Mouse (Mus musculus) neural tube, embryonic 15.5 days (tissue): ENCODE results near the gene Ptma. TPM values are rescaled to one million over a fixed set of nuclear protein-coding genes. Genes with fewer than 3 reads are reported as not detected.
"Not testable (repeated sequence)": the region's sequence is repeated elsewhere in the genome, so short reads cannot be mapped to it uniquely, and the experiment has no call there.

ENCODE experiments used
- ATAC-seq: fragments of 200-750 bp; cut with Nextera tagmentation; 2 replicates; pipeline ENCODE4 v1.8.0; 2017; ENCODE audit warnings: mild to moderate bottlenecking, moderate TSS enrichment, moderate library complexity; ENCODE audit not compliant: low FRiP score
- H3K27ac ChIP-seq: fragments of 300-500 bp; sonication (generic); replicated peaks from 2 replicates; pipeline ENCODE4 v1.5.1; 2015; ENCODE audit warnings: mild to moderate bottlenecking, inconsistent platforms
- H3K27me3 ChIP-seq: fragments of 300-500 bp; sonication (generic); replicated peaks from 2 replicates; pipeline ENCODE4 v1.6.1; 2015; ENCODE audit warnings: inconsistent platforms
- H3K36me3 ChIP-seq: fragments of 300-500 bp; sonication (generic); 2 replicates; pipeline ENCODE4 v1.6.1; 2015; ENCODE audit warnings: inconsistent platforms
- H3K4me1 ChIP-seq: fragments of 300-500 bp; sonication (generic); 2 replicates; pipeline ENCODE4 v1.6.1; 2015; ENCODE audit warnings: inconsistent platforms
- H3K4me2 ChIP-seq: fragments of 300-500 bp; sonication (generic); 2 replicates; pipeline ENCODE4 v1.6.1; 2015; ENCODE audit warnings: inconsistent platforms, mild to moderate bottlenecking, moderate library complexity
- H3K4me3 ChIP-seq: fragments of 300-500 bp; sonication (generic); replicated peaks from 2 replicates; pipeline ENCODE4 v1.5.1; 2015; ENCODE audit warnings: mild to moderate bottlenecking, inconsistent platforms
- H3K9ac ChIP-seq: fragments of 300-500 bp; sonication (generic); replicated peaks from 2 replicates; pipeline ENCODE4 v1.6.1; 2015; ENCODE audit warnings: mild to moderate bottlenecking, inconsistent platforms
- H3K9me3 ChIP-seq: fragments of 300-500 bp; sonication (generic); replicated peaks from 2 replicates; pipeline ENCODE4 v1.6.1; 2016; ENCODE audit warnings: inconsistent platforms
- WGBS: fragments of 180-500 bp; shearing (Covaris S2); methylation state at CpG from one replicate; pipeline ENCODE4 v1.1.7; 2015; ENCODE audit warnings: mixed read lengths; 5-methylcytosine and 5-hydroxymethylcytosine counted together
- polyA plus RNA-seq: library from polyadenylated mRNA; unstranded; fragments of >200 nt; fragmentation: Nextera tagmentation; extraction: Ambion mirVana; gene quantifications from 2 replicates; pipeline ENCODE4 v1.2.1, GENCODE M21; 2015

The Ptma gene
- polyA plus RNA-seq = 1,254 and 1,565 TPM in 2 replicates

DNA sequence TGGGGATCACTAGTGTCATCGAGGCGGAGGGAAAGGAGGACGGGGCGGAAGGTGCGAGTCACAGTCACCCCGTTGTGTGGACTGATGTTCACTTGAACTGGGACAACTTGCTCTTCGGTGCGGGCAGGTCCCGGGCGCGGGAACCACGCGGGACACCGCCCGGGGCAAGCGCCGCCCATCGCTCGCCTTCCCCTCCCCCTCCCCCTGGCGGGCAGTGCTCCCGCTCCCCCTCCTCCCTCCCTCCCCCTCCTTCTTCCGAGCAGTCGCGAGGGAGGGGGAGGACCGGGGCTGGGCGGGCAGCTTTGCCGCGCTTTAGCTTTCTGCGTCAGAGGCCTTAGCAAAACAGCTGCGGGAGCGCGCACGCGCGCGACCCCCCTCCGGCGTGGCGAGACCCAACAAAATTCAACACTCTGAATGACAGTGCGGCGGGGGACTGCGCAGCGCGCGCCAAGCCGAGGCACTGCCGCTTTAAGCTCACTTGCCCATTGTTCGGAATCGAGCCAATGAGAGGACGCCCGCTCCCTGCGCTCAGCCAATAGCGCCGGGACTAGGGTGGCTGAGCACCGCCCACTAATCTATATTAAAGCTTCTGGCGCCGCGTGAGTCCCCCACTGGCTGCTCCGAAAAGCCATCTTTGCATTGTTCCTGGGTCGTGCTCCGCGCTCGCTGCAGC is at the start of gene Ptma:
Ptma (plus strand) TSS at position 611 of the 673 bp plus-strand sequence.
- H3K4me3 ChIP-seq = peak within 1 kb of the TSS; percentile 83
- WGBS = under 1% methylated on average over 52 of the region's 63 CpGs
- H3K36me3 ChIP-seq = peaks cover 13% of the 10 kb centered on the region
- peak within 1 kb of the TSS; percentile 82 for H3K9ac ChIP-seq
- H3K4me1 ChIP-seq = peaks cover 43% of the 10 kb centered on the region
- no peaks in the 10 kb centered on the region for H3K27me3 ChIP-seq
- peak; percentile 93 for ATAC-seq
- no peaks in the 10 kb centered on the region for H3K9me3 ChIP-seq
- H3K4me2 ChIP-seq = peak within 1 kb of the TSS; percentile 95
- H3K27ac ChIP-seq = peak within 1 kb of the TSS; percentile 100

DNA sequence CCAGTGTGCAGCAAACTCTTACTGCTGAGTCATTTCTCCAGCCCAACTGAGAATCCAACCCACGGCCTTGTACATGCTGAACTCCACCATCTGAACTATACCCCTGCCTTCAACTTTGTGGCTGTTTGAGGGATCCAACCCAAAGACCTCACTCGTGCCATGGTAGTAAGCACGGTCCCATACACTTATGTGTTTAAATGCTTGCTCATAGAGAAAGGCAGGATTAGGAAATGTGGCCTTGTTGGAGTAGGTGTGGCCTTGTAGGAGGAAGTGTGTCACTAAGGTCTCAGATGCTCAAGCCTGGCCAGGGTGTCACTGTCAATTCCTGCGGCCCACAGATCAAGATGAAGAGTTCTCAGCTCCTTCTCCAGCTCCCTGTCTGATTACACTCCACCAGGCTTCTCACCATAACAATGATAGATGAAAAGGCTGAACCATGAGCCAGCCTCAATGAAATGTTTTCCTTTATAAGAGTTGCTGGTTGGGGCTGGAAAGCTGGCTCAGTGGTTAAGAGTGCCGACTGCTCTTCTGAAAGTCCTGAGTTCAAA is 48.7 kb upstream of the Ptma start:
- Histone ChIP-seq H3K36me3 (no peaks in the 10 kb centered on the region), H3K27ac (no peak overlapping the region), H3K4me1 (peaks cover 6% of the 10 kb centered on the region), H3K9ac (no peak overlapping the region), H3K27me3 (no peaks in the 10 kb centered on the region), H3K9me3 (no peaks in the 10 kb centered on the region), H3K4me3 (no peak overlapping the region), H3K4me2 (no peak overlapping the region)
- ATAC-seq = no peak
- WGBS = 95% methylated on average over 5 of the region's 5 CpGs

GRCm38 (mm10) chr1:86479099-86479825 is 47.3 kb upstream of the Ptma start:
- ATAC-seq = no peak
- Histone ChIP-seq H3K27me3 (no peaks in the 10 kb centered on the region), H3K4me1 (peaks cover 5% of the 10 kb centered on the region), H3K9me3 (no peaks in the 10 kb centered on the region), H3K9ac (no peak overlapping the region), H3K4me3 (no peak overlapping the region), H3K4me2 (no peak overlapping the region), H3K27ac (no peak overlapping the region), H3K36me3 (no peaks in the 10 kb centered on the region)
- WGBS = 82% methylated on average over 8 of the region's 8 CpGs

DNA sequence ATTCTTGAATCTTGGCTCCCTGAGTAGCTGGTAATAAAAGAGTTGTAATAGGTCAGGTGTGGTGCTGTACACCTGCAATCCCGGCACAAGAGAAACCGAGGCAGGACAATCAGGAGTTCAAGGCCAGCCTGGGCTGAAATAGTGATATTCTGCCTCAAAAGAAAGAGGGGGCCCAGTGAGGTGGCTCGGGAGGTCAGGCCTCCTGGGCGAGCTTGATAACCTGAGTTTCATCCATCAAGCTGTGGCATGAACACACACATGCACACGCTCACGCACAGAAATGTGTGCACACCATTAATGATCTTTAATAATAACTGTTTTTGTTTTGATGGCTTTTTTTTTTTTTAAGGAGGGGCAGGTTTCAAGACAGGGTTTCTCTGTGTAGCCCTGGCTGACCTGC is 46.2 kb upstream of the Ptma start:
- Histone ChIP-seq H3K36me3 (no peaks in the 10 kb centered on the region), H3K9me3 (no peaks in the 10 kb centered on the region), H3K27ac (no peak overlapping the region), H3K4me2 (no peak overlapping the region), H3K4me3 (no peak overlapping the region), H3K27me3 (no peaks in the 10 kb centered on the region), H3K4me1 (peaks cover 5% of the 10 kb centered on the region), H3K9ac (no peak overlapping the region)
- 92% methylated on average over 6 of the region's 6 CpGs for WGBS
- no peak for ATAC-seq

DNA sequence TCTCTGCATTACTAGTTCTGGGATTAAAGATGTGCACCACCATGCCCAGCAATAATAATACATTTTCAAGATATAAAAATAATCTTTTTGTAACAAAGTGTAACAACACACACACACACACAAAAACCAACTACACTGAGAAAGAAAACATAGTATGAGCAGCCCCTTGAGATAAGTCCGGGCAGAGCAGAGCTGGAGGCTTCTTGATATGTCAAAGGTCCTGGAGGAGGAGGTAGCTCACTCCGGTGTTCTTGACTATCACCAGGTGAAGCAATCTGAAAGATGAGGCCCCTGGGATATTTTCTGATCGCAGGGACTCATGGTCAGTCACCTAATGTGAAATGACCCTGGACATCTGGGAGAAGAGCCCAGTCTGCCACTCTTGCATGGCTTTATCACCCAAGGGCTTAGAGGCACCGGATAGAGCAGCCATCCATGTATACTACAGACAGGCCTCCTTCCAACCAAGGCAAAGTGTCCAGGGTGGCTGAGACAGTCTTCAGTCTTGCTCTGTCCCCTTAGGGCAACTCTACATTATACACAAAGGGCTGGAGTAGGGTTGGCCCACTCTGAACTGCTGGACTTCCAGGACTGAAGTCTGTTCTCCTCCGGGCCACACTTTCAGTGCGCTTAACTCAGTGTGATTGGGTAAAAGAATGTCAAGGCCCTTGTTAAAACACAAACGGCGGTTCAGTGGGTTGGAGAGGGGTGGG is 45.6 kb upstream of the Ptma start:
- H3K4me3 ChIP-seq = no peak overlapping the region
- H3K4me2 ChIP-seq = no peak overlapping the region
- peaks cover 5% of the 10 kb centered on the region for H3K4me1 ChIP-seq
- H3K9me3 ChIP-seq = no peaks in the 10 kb centered on the region
- no peaks in the 10 kb centered on the region for H3K27me3 ChIP-seq
- no peaks in the 10 kb centered on the region for H3K36me3 ChIP-seq
- H3K27ac ChIP-seq = no peak overlapping the region
- 81% methylated on average over 8 of the region's 8 CpGs for WGBS
- no peak overlapping the region for H3K9ac ChIP-seq
- ATAC-seq = no peak

DNA sequence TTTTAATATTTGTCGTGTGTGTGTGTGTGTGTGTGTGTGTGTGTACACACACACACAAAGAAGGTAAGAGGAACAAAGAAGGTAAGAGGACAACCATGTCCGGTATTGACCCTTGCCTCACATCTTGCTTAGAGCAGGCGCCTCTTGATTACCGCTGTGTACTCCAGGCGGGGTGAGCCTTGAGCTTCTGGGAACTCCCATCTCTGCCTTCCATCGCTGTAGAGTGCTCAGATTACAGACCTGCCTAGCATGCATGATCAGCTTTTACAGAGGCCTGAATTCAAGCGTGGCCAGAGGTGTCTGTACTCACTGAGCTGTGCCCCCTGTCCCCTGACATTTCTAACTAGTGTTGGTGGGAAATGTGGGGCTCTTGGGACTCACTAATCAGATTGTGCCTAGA is 45.1 kb upstream of the Ptma start:
- 58% methylated on average over 7 of the region's 7 CpGs for WGBS
- H3K27me3 ChIP-seq = no peaks in the 10 kb centered on the region
- H3K27ac ChIP-seq = 0 out of 2 replicates have a peak overlapping the region, but pooled peaks have one; percentile 5
- H3K4me1 ChIP-seq = peaks cover 5% of the 10 kb centered on the region
- H3K9ac ChIP-seq = no peak overlapping the region
- no peak overlapping the region for H3K4me3 ChIP-seq
- no peaks in the 10 kb centered on the region for H3K36me3 ChIP-seq
- no peak for ATAC-seq
- H3K9me3 ChIP-seq = no peaks in the 10 kb centered on the region
- no peak overlapping the region for H3K4me2 ChIP-seq

- Histone ChIP-seq H3K9me3 (no peaks in the 10 kb centered on the region), H3K36me3 (no peaks in the 10 kb centered on the region), H3K4me2 (no peak overlapping the region), H3K4me3 (no peak overlapping the region), H3K27me3 (no peaks in the 10 kb centered on the region), H3K9ac (no peak overlapping the region), H3K27ac (peak overlapping the region; percentile 52; the same call in 1 of the 2 replicates), H3K4me1 (peaks cover 5% of the 10 kb centered on the region)
- 84% methylated on average over 11 of the region's 11 CpGs for WGBS
- ATAC-seq = no peak
These were observed 44.2 kb upstream of the Ptma start for GRCm38 (mm10) chr1:86482288-86482687.

- Histone ChIP-seq H3K4me3 (no peak overlapping the region), H3K36me3 (no peaks in the 10 kb centered on the region), H3K9ac (no peak overlapping the region), H3K9me3 (no peaks in the 10 kb centered on the region), H3K27ac (peak overlapping the region; percentile 52; the same call in 1 of the 2 replicates), H3K27me3 (no peaks in the 10 kb centered on the region), H3K4me2 (no peak overlapping the region), H3K4me1 (peaks cover 5% of the 10 kb centered on the region)
- no peak for ATAC-seq
- WGBS = 23% methylated on average over 1 of the region's 1 CpGs
These were observed 43.8 kb upstream of the Ptma start for GRCm38 (mm10) chr1:86482761-86483160.

DNA sequence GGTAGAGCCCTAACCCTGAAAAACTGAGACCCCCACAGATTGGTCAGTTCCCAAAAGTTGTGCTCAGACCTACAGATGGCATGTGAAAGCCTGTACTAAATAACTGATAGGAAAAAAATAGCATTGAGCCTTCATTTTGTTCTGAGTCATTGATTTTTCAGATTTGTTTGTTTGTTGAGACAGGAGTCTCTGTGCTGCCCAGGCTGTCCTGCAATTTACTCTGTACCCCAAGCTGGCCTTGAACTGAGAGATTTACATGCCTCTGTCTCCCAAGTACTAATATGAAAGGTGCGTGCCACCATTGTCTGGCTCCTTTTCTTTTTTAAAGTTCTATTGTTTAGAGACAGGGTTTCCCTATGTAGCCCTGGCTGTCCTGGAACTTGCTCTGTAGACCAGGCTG is 41.2 kb upstream of the Ptma start:
- no peak overlapping the region for H3K4me2 ChIP-seq
- H3K27me3 ChIP-seq = no peaks in the 10 kb centered on the region
- ATAC-seq = no peak
- H3K9me3 ChIP-seq = no peaks in the 10 kb centered on the region
- no peak overlapping the region for H3K27ac ChIP-seq
- no peak overlapping the region for H3K9ac ChIP-seq
- H3K4me3 ChIP-seq = no peak overlapping the region
- WGBS = 89% methylated on average over 1 of the region's 1 CpGs
- H3K4me1 ChIP-seq = peaks cover 15% of the 10 kb centered on the region
- H3K36me3 ChIP-seq = no peaks in the 10 kb centered on the region

DNA sequence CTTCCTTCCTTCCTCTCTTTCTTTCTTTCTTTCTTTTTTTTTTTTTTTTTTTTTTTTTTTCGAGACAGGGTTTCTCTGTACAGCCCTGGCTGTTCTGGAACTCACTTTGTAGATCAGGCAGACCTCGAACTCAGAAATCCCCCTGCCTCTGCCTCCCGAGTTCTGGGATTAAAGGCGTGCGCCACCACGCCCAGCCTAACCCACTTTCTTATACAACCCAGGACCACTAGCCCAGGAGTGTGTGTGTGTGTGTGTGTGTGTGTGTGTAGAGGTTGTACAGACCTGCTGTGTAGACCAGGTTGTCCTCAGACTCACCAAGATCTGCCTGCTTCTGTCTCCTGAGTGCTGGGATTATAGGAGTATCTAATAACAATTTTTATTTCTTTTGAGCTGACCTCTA is 40.7 kb upstream of the Ptma start:
- 94% methylated on average over 6 of the region's 6 CpGs for WGBS
- not testable (repeated sequence) for H3K4me2 ChIP-seq, H3K36me3 ChIP-seq, H3K27ac ChIP-seq, H3K9ac ChIP-seq, H3K4me3 ChIP-seq, H3K27me3 ChIP-seq, H3K9me3 ChIP-seq, ATAC-seq
- H3K4me1 ChIP-seq = peaks cover 15% of the 10 kb centered on the region

GRCm38 (mm10) chr1:86486703-86487294 is 39.7 kb upstream of the Ptma start:
- Histone ChIP-seq H3K9me3 (no peaks in the 10 kb centered on the region), H3K4me2 (peak overlapping the region; percentile 72), H3K4me1 (peaks cover 19% of the 10 kb centered on the region), H3K9ac (peak overlapping the region; percentile 79), H3K27me3 (no peaks in the 10 kb centered on the region), H3K27ac (peak overlapping the region; percentile 100), H3K4me3 (peak overlapping the region; percentile 63), H3K36me3 (no peaks in the 10 kb centered on the region)
- WGBS = 8% methylated on average over 13 of the region's 13 CpGs
- no peak for ATAC-seq
